Mouse (Mus musculus) forebrain, embryonic 14.5 days (tissue): ENCODE results near the gene 4930430F08Rik. TPM values are rescaled to one million over a fixed set of nuclear protein-coding genes. Genes with fewer than 3 reads are reported as not detected.

Experiments used
- ATAC-seq: fragments of 200-750 bp; cut with Nextera tagmentation; 2 replicates; pipeline ENCODE4 v1.8.0; 2017; ENCODE audit warnings: mild to moderate bottlenecking, moderate library complexity
- DNase-seq: peaks from one replicate; pipeline ENCODE4 v3.0.0-alpha.2; 2015; ENCODE audit warnings: low spot score
- H3K27ac ChIP-seq: fragments of 300-500 bp; sonication (generic); 2 replicates; pipeline ENCODE4 v1.5.1; 2014; ENCODE audit warnings: low read depth, mild to moderate bottlenecking, control low read depth, low read length, moderate library complexity
- H3K27me3 ChIP-seq: fragments of 300-500 bp; sonication (generic); replicated peaks from 2 replicates; pipeline ENCODE4 v1.6.1; 2014; ENCODE audit warnings: low read length, control low read depth, mixed read lengths; ENCODE audit not compliant: control insufficient read depth, insufficient read depth
- H3K36me3 ChIP-seq: fragments of 300-500 bp; sonication (generic); 2 replicates; pipeline ENCODE4 v1.6.1; 2014; ENCODE audit warnings: low read length, control low read depth; ENCODE audit not compliant: control insufficient read depth, insufficient read depth
- H3K4me1 ChIP-seq: fragments of 300-500 bp; sonication (generic); 2 replicates; pipeline ENCODE4 v1.6.1; 2014; ENCODE audit warnings: antibody characterized with exemption, low read length, control low read depth; ENCODE audit not compliant: control insufficient read depth, insufficient read depth
- H3K4me2 ChIP-seq: fragments of 300-500 bp; sonication (generic); 2 replicates; pipeline ENCODE4 v1.6.1; 2014; ENCODE audit warnings: mild to moderate bottlenecking, control low read depth, low read length
- H3K4me3 ChIP-seq: fragments of 300-500 bp; sonication (generic); 2 replicates; pipeline ENCODE4 v1.5.1; 2014; ENCODE audit warnings: low read depth, low read length, control low read depth
- H3K9ac ChIP-seq: fragments of 300-500 bp; sonication (generic); 2 replicates; pipeline ENCODE4 v1.6.1; 2014; ENCODE audit warnings: mild to moderate bottlenecking, low read length, control low read depth, moderate library complexity
- H3K9me3 ChIP-seq: fragments of 300-500 bp; sonication (generic); replicated peaks from 2 replicates; pipeline ENCODE4 v1.6.1; 2016; ENCODE audit warnings: low read length, control low read depth, mixed read lengths; ENCODE audit not compliant: control insufficient read depth
- WGBS: fragments of 180-500 bp; shearing (Covaris S2); extraction: QIAGEN DNeasy Blood & Tissue Kit; methylation state at CpG from one replicate; pipeline ENCODE4 v1.1.7; 2014; 5-methylcytosine and 5-hydroxymethylcytosine counted together
- polyA plus RNA-seq: library from polyadenylated mRNA; unstranded; fragments of >200 nt; fragmentation: Nextera tagmentation; extraction: Ambion mirVana; gene quantifications from 2 replicates; pipeline ENCODE4 v1.2.1, GENCODE M21; 2014

Gene 4930430F08Rik
- polyA plus RNA-seq, result 14.9 and 16.3 TPM in 2 replicates

GRCm38 (mm10) chr10:100590323-100590722, at the start of gene 4930430F08Rik, which contains the start of gene 1700017N19Rik:
Gene 4930430F08Rik, minus strand, starts transcription at chr10:100590423.
Gene 1700017N19Rik, plus strand, starts transcription at chr10:100590484.
- Histone ChIP-seq H3K4me3 (peak within 1 kb of the TSS; percentile 65), H3K9me3 (no peaks in the 10 kb centered on the region), H3K9ac (no peak within 1 kb of the TSS), H3K4me1 (peaks cover 5% of the 10 kb centered on the region; the same call in 1 of the 2 replicates), H3K27me3 (no peaks in the 10 kb centered on the region), H3K4me2 (peak within 1 kb of the TSS; percentile 69), H3K36me3 (no peaks in the 10 kb centered on the region), H3K27ac (no peak within 1 kb of the TSS)
- no peak for DNase-seq
- ATAC-seq, result no peak
- WGBS, result 86% methylated on average over 1 of the region's 1 CpGs

- H3K36me3 ChIP-seq, result no peaks in the 10 kb centered on the region
- DNase-seq (peak; percentile 90), ATAC-seq (peak; percentile 75)
- 30% methylated on average over 20 of the region's 20 CpGs for WGBS
- peak overlapping the region; percentile 35 for H3K4me2 ChIP-seq
- H3K4me3 ChIP-seq, result no peak overlapping the region
- no peaks in the 10 kb centered on the region for H3K27me3 ChIP-seq
- H3K9ac ChIP-seq, result peak overlapping the region; percentile 10; the same call in 1 of the 2 replicates
- H3K9me3 ChIP-seq, result no peaks in the 10 kb centered on the region
- H3K27ac ChIP-seq, result no peak overlapping the region
- H3K4me1 ChIP-seq, result no peaks in the 10 kb centered on the region
Observed at GRCm38 (mm10) chr10:100629762-100630438, 39.7 kb upstream of the 4930430F08Rik start.

GRCm38 (mm10) chr10:100622494-100622893, 32.3 kb upstream of the 4930430F08Rik start:
- ATAC-seq, result no peak
- 91% methylated on average over 3 of the region's 3 CpGs for WGBS

GRCm38 (mm10) chr10:100620040-100620439, 29.8 kb upstream of the 4930430F08Rik start:
- Histone ChIP-seq H3K36me3 (no peaks in the 10 kb centered on the region), H3K27me3 (no peaks in the 10 kb centered on the region), H3K4me2 (no peak overlapping the region), H3K4me1 (no peaks in the 10 kb centered on the region), H3K4me3 (no peak overlapping the region), H3K9me3 (no peaks in the 10 kb centered on the region), H3K27ac (no peak overlapping the region), H3K9ac (no peak overlapping the region)
- 95% methylated on average over 12 of the region's 12 CpGs for WGBS
- no peak for ATAC-seq
- DNase-seq, result no peak

More at GRCm38 (mm10) chr10:100622494-100622893, 32.3 kb upstream of the 4930430F08Rik start:
- Histone ChIP-seq H3K4me2 (no peak overlapping the region), H3K4me1 (no peaks in the 10 kb centered on the region), H3K9ac (no peak overlapping the region), H3K4me3 (no peak overlapping the region), H3K27ac (no peak overlapping the region), H3K9me3 (no peaks in the 10 kb centered on the region), H3K27me3 (no peaks in the 10 kb centered on the region), H3K36me3 (no peaks in the 10 kb centered on the region)
- no peak for DNase-seq

- no peak overlapping the region for H3K4me2 ChIP-seq
- H3K27me3 ChIP-seq, result no peaks in the 10 kb centered on the region
- no peaks in the 10 kb centered on the region for H3K9me3 ChIP-seq
- no peak overlapping the region for H3K4me3 ChIP-seq
- H3K4me1 ChIP-seq, result no peaks in the 10 kb centered on the region
- WGBS, result 87% methylated on average over 7 of the region's 7 CpGs
- no peaks in the 10 kb centered on the region for H3K36me3 ChIP-seq
- no peak for DNase-seq
- ATAC-seq, result no peak
- H3K27ac ChIP-seq, result no peak overlapping the region
- H3K9ac ChIP-seq, result no peak overlapping the region
Observed at GRCm38 (mm10) chr10:100619474-100619873, 29.3 kb upstream of the 4930430F08Rik start.

GRCm38 (mm10) chr10:100617233-100617903, 27.1 kb upstream of the 4930430F08Rik start:
- DNase-seq (peak; percentile 73), ATAC-seq (peak; percentile 89; the same call in 1 of the 2 replicates)
- WGBS, result 69% methylated on average over 6 of the region's 6 CpGs
- Histone ChIP-seq H3K9me3 (no peaks in the 10 kb centered on the region), H3K36me3 (no peaks in the 10 kb centered on the region), H3K4me2 (no peak overlapping the region), H3K4me1 (no peaks in the 10 kb centered on the region), H3K4me3 (no peak overlapping the region), H3K27me3 (no peaks in the 10 kb centered on the region), H3K27ac (no peak overlapping the region), H3K9ac (no peak overlapping the region)

- no peaks in the 10 kb centered on the region for H3K36me3 ChIP-seq
- H3K27me3 ChIP-seq, result no peaks in the 10 kb centered on the region
- 71% methylated on average over 2 of the region's 2 CpGs for WGBS
- no peak overlapping the region for H3K4me3 ChIP-seq
- H3K9me3 ChIP-seq, result no peaks in the 10 kb centered on the region
- DNase-seq (peak; percentile 41), ATAC-seq (peak; percentile 62)
- H3K4me1 ChIP-seq, result no peaks in the 10 kb centered on the region
- H3K9ac ChIP-seq, result no peak overlapping the region
- no peak overlapping the region for H3K27ac ChIP-seq
- H3K4me2 ChIP-seq, result no peak overlapping the region
Observed at GRCm38 (mm10) chr10:100604254-100604653, 14.0 kb upstream of the 4930430F08Rik start.

GRCm38 (mm10) chr10:100603511-100603910, 13.3 kb upstream of the 4930430F08Rik start:
- no peak for DNase-seq
- 90% methylated on average over 9 of the region's 9 CpGs for WGBS
- no peak overlapping the region for H3K4me3 ChIP-seq
- H3K9ac ChIP-seq, result no peak overlapping the region
- H3K4me2 ChIP-seq, result no peak overlapping the region
- no peaks in the 10 kb centered on the region for H3K4me1 ChIP-seq
- no peaks in the 10 kb centered on the region for H3K27me3 ChIP-seq
- no peak for ATAC-seq
- no peaks in the 10 kb centered on the region for H3K9me3 ChIP-seq
- no peaks in the 10 kb centered on the region for H3K36me3 ChIP-seq
- H3K27ac ChIP-seq, result no peak overlapping the region

GRCm38 (mm10) chr10:100598339-100598738, 8.1 kb upstream of the 4930430F08Rik start:
- H3K27me3 ChIP-seq, result no peaks in the 10 kb centered on the region
- H3K4me1 ChIP-seq, result no peaks in the 10 kb centered on the region
- no peaks in the 10 kb centered on the region for H3K9me3 ChIP-seq
- no peak overlapping the region for H3K27ac ChIP-seq
- H3K4me2 ChIP-seq, result no peak overlapping the region
- DNase-seq, result no peak
- ATAC-seq, result no peak
- no peak overlapping the region for H3K9ac ChIP-seq
- 88% methylated on average over 3 of the region's 3 CpGs for WGBS
- H3K36me3 ChIP-seq, result no peaks in the 10 kb centered on the region
- no peak overlapping the region for H3K4me3 ChIP-seq
